30 mouse cellular contexts compared by ENCODE assay signal in the genomic region with DNA sequence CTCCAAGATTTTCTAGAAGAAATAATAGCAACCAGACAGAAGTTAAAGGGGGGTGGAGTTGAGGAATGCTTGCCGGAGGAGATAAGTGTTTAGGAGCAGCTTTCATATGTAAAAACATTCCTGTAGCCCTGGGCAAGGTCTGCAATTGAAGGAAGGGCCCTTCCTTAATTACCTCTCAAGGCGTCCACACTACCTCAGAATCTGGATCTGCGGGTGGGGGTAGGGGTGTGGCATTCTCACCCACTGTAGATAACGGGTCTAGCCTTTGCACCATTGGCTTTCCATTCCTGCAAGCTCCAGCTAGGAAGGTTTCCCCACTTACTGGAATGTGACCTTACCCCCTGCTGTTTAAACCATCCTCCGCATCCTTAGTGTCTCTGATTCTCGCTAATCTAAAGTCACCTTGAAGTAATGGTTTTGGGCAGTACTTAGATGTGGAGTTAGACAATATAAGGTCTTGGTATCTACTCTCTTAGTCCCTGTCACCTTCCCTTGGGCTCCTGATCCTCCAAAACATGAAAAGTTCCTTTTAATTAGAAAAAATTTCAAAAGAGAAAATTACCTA. TPM values are rescaled to one million over a fixed set of nuclear protein-coding genes. Genes with fewer than 3 reads are reported as not detected.
A peak's percentile ranks its signal among the peaks of the same experiment; 100 is the strongest.
DNase-seq lines count a peak whose midpoint lies in the region; ATAC-seq and TF ChIP-seq lines count a peak whose summit lies in the region.
"Had no signal": no experiment of that assay in that cellular context is flagged by ENCODE, and none has a peak within 500 bp of the region (broad histone marks: within the 10 kb centered on the region; RNA-seq: fewer than 3 reads in every experiment).

No protein-coding gene starts in this region.

- DNase-seq in heart, adult 11 months: peak; percentile 44
- DNase-seq in neural tube, embryonic 10.5 days (ENCODE audit: extremely low spot score, low spot score): no peak
- DNase-seq in R1 (ENCODE audit: low read depth, low spot score): peak; percentile 100
- no peak for DNase-seq in cerebellum, adult 11-12 months
- DNase-seq: adrenal gland, postnatal 10 days; cerebellum, adult 11 months; cerebellum, adult 8-10 months; cerebellum, postnatal 10 days; cerebellum, postnatal 36 days; embryo, embryonic 11 days; forebrain, postnatal 0 days; gastrocnemius, adult 2 months; gastrocnemius, postnatal 14 days; heart, adult 18-20 months had no signal

- TF ChIP-seq POLR2A in small intestine, adult 2 months (IDR thresholded peaks at IDR 0.05; ENCODE audit: low read depth, low read length): no peak

- TF ChIP-seq CTCF in small intestine, adult 2 months (IDR thresholded peaks at IDR 0.05; ENCODE audit: extremely low read depth, insufficient read length, insufficient replicate concordance, low read depth, low read length): no peak

- ATAC-seq in heart, embryonic 12.5 days (ENCODE audit: insufficient number of reproducible peaks, low FRiP score): no peak
- no peak for ATAC-seq in neural tube, embryonic 13.5 days (ENCODE audit: low read depth)
- ATAC-seq in forebrain, embryonic 13.5 days: no peak
- ATAC-seq: forebrain, postnatal 0 days; intestine, postnatal 0 days; Patski had no signal

- WGBS in heart, embryonic 12.5 days: 38% methylated on average over 6 of the region's 6 CpGs
- WGBS in neural tube, embryonic 13.5 days: 31% methylated on average over 6 of the region's 6 CpGs
- 27% methylated on average over 6 of the region's 6 CpGs for WGBS in small intestine, adult 2 months
- 40% methylated on average over 6 of the region's 6 CpGs for WGBS in forebrain, embryonic 13.5 days

- H3K4me1 ChIP-seq in heart, embryonic 12.5 days (replicated peaks): peaks cover 9% of the 10 kb centered on the region
- peaks cover 9% of the 10 kb centered on the region for H3K4me1 ChIP-seq in neural tube, embryonic 13.5 days (replicated peaks)
- peaks cover 10% of the 10 kb centered on the region; the same call in 1 of the 2 replicates for H3K4me1 ChIP-seq in small intestine, adult 2 months (ENCODE audit: control insufficient read depth, insufficient read depth, insufficient read length, low read length)
- peaks cover 6% of the 10 kb centered on the region for H3K4me1 ChIP-seq in forebrain, embryonic 13.5 days

- H3K27me3 ChIP-seq in heart, embryonic 12.5 days (replicated peaks): no peaks in the 10 kb centered on the region
- H3K27me3 ChIP-seq in neural tube, embryonic 13.5 days: no peaks in the 10 kb centered on the region
- no peaks in the 10 kb centered on the region for H3K27me3 ChIP-seq in small intestine, adult 2 months (ENCODE audit: control insufficient read depth, insufficient read depth, low read length)
- H3K27me3 ChIP-seq in forebrain, embryonic 13.5 days: no peaks in the 10 kb centered on the region
- H3K27me3 ChIP-seq: embryonic facial prominence, embryonic 13.5 days; forebrain, embryonic 12.5 days; heart, embryonic 13.5 days; hindbrain, embryonic 15.5 days; Patski had no signal

- H3K27ac ChIP-seq in heart, embryonic 12.5 days (ENCODE audit: poor library complexity, severe bottlenecking): no peak overlapping the region
- no peak overlapping the region for H3K27ac ChIP-seq in neural tube, embryonic 13.5 days (replicated peaks)
- H3K27ac ChIP-seq in small intestine, adult 2 months (ENCODE audit: insufficient read depth, low read depth, low read length): peak overlapping the region; percentile 54
- H3K27ac ChIP-seq in forebrain, embryonic 13.5 days: no peak overlapping the region
- H3K27ac ChIP-seq: embryonic facial prominence, embryonic 10.5 days; embryonic facial prominence, embryonic 13.5 days; forebrain, embryonic 12.5 days; gastrocnemius, adult 2 months; heart, embryonic 13.5 days; hindbrain, embryonic 12.5 days; hindbrain, embryonic 15.5 days had no signal

- H3K36me3 ChIP-seq in heart, embryonic 12.5 days: no peaks in the 10 kb centered on the region
- H3K36me3 ChIP-seq in neural tube, embryonic 13.5 days: no peaks in the 10 kb centered on the region
- no peaks in the 10 kb centered on the region for H3K36me3 ChIP-seq in small intestine, adult 2 months (ENCODE audit: control insufficient read depth, insufficient read depth, low read length)
- no peaks in the 10 kb centered on the region for H3K36me3 ChIP-seq in forebrain, embryonic 13.5 days (ENCODE audit: poor library complexity, severe bottlenecking)
- H3K36me3 ChIP-seq: embryonic facial prominence, embryonic 10.5 days; embryonic facial prominence, embryonic 13.5 days; forebrain, embryonic 12.5 days; G1E; heart, embryonic 13.5 days; hindbrain, embryonic 12.5 days; hindbrain, embryonic 15.5 days had no signal

- no peak overlapping the region for H3K9ac ChIP-seq in heart, embryonic 12.5 days
- 0 out of 2 replicates have a peak overlapping the region, but pooled peaks have one; percentile 38 for H3K9ac ChIP-seq in neural tube, embryonic 13.5 days
- H3K9ac ChIP-seq in forebrain, embryonic 13.5 days: no peak overlapping the region
- H3K9ac ChIP-seq: embryonic facial prominence, embryonic 13.5 days; forebrain, embryonic 12.5 days; forebrain, postnatal 0 days; heart, embryonic 13.5 days; hindbrain, embryonic 12.5 days; hindbrain, embryonic 15.5 days had no signal

- H3K9me3 ChIP-seq in heart, embryonic 12.5 days (replicated peaks): no peaks in the 10 kb centered on the region
- H3K9me3 ChIP-seq in neural tube, embryonic 13.5 days: no peaks in the 10 kb centered on the region
- H3K9me3 ChIP-seq in forebrain, embryonic 13.5 days (replicated peaks): no peaks in the 10 kb centered on the region
- H3K9me3 ChIP-seq: embryonic facial prominence, embryonic 10.5 days; embryonic facial prominence, embryonic 13.5 days; forebrain, embryonic 12.5 days; G1E; heart, embryonic 13.5 days; hindbrain, embryonic 12.5 days; hindbrain, embryonic 15.5 days had no signal

- H3K4me3 ChIP-seq in heart, embryonic 12.5 days: no peak overlapping the region
- H3K4me3 ChIP-seq in neural tube, embryonic 13.5 days: no peak overlapping the region
- H3K4me3 ChIP-seq in small intestine, adult 2 months (ENCODE audit: low read depth, low read length): no peak overlapping the region
- H3K4me3 ChIP-seq in forebrain, embryonic 13.5 days: no peak overlapping the region
- H3K4me3 ChIP-seq: embryonic facial prominence, embryonic 10.5 days; embryonic facial prominence, embryonic 13.5 days; erythroblast, embryonic 14.5 days; forebrain, embryonic 12.5 days; gastrocnemius, adult 2 months; heart, embryonic 13.5 days; hindbrain, embryonic 12.5 days; hindbrain, embryonic 15.5 days had no signal

- H3K4me2 ChIP-seq in heart, embryonic 12.5 days: no peak overlapping the region
- no peak overlapping the region for H3K4me2 ChIP-seq in neural tube, embryonic 13.5 days
- no peak overlapping the region for H3K4me2 ChIP-seq in forebrain, embryonic 13.5 days
- H3K4me2 ChIP-seq: embryonic facial prominence, embryonic 13.5 days; forebrain, embryonic 12.5 days; heart, embryonic 13.5 days; hindbrain, embryonic 12.5 days; hindbrain, embryonic 15.5 days had no signal

RNA-seq across cellular contexts. Expression of a gene that starts 4.5 kb away (rescaled TPM):
- 16.2 and 18.7 TPM in 2 replicates for polyA plus RNA-seq in heart, embryonic 12.5 days (2016; fragmentation: Nextera tagmentation; extraction: Ambion mirVana)
- 36.2 and 37.8 TPM in 2 replicates for polyA plus RNA-seq in neural tube, embryonic 13.5 days (2015; fragmentation: Nextera tagmentation; extraction: Ambion mirVana)
- polyA plus RNA-seq in small intestine, adult 2 months (2012; rRNA removed): 22.1 and 46.2 TPM in 2 replicates
- polyA plus RNA-seq in forebrain, embryonic 13.5 days (2015; fragmentation: Nextera tagmentation; extraction: Ambion mirVana): 32.8 and 37.1 TPM in 2 replicates

RNA-seq across cellular contexts. Expression of a gene that starts 15.4 kb away (rescaled TPM):
- polyA plus RNA-seq in heart, embryonic 12.5 days (2016; fragmentation: Nextera tagmentation; extraction: Ambion mirVana): 221 and 228 TPM in 2 replicates
- polyA plus RNA-seq in neural tube, embryonic 13.5 days (2015; fragmentation: Nextera tagmentation; extraction: Ambion mirVana): 223 and 229 TPM in 2 replicates
- polyA plus RNA-seq in small intestine, adult 2 months (2012; rRNA removed): 101 and 195 TPM in 2 replicates
- 270 and 289 TPM in 2 replicates for polyA plus RNA-seq in forebrain, embryonic 13.5 days (2015; fragmentation: Nextera tagmentation; extraction: Ambion mirVana)

RNA-seq across cellular contexts. Expression of a gene that starts 16.4 kb away (rescaled TPM):
- polyA plus RNA-seq in heart, embryonic 12.5 days (2016; fragmentation: Nextera tagmentation; extraction: Ambion mirVana): 0.22 TPM in 1 of 2 replicates, not detected in the other
- 0.21 and 0.32 TPM in 2 replicates for polyA plus RNA-seq in neural tube, embryonic 13.5 days (2015; fragmentation: Nextera tagmentation; extraction: Ambion mirVana)
- polyA plus RNA-seq in small intestine, adult 2 months (2012; rRNA removed): 0.19 TPM in 1 of 2 replicates, not detected in the other
- 0.12 and 0.53 TPM in 2 replicates for polyA plus RNA-seq in forebrain, embryonic 13.5 days (2015; fragmentation: Nextera tagmentation; extraction: Ambion mirVana)
- polyA plus RNA-seq: embryonic facial prominence, embryonic 10.5 days; erythroblast, embryonic 14.5 days; G1E; heart, embryonic 16.5 days; intestine, embryonic 14.5 days had no signal

RNA-seq across cellular contexts. Expression of a gene that starts 20.2 kb away (rescaled TPM):
- polyA plus RNA-seq in heart, embryonic 12.5 days (2016; fragmentation: Nextera tagmentation; extraction: Ambion mirVana): 127 and 131 TPM in 2 replicates
- 170 and 189 TPM in 2 replicates for polyA plus RNA-seq in neural tube, embryonic 13.5 days (2015; fragmentation: Nextera tagmentation; extraction: Ambion mirVana)
- polyA plus RNA-seq in small intestine, adult 2 months (2012; rRNA removed): 58.3 and 102 TPM in 2 replicates
- 164 and 168 TPM in 2 replicates for polyA plus RNA-seq in forebrain, embryonic 13.5 days (2015; fragmentation: Nextera tagmentation; extraction: Ambion mirVana)

RNA-seq across cellular contexts. Expression of a gene that starts 23.7 kb away (rescaled TPM):
- polyA plus RNA-seq in heart, embryonic 12.5 days (2016; fragmentation: Nextera tagmentation; extraction: Ambion mirVana): 160 and 170 TPM in 2 replicates
- 149 and 152 TPM in 2 replicates for polyA plus RNA-seq in neural tube, embryonic 13.5 days (2015; fragmentation: Nextera tagmentation; extraction: Ambion mirVana)
- polyA plus RNA-seq in small intestine, adult 2 months (2012; rRNA removed): 56.0 and 93.7 TPM in 2 replicates
- 44.0 and 53.7 TPM in 2 replicates for polyA plus RNA-seq in forebrain, embryonic 13.5 days (2015; fragmentation: Nextera tagmentation; extraction: Ambion mirVana)

Comparison
In these comparisons a context has a peak if more than half of its experiments do, and no peak if none do; other contexts are left out.
1. DNase-seq: peak in heart, adult 11 months (single experiment) and R1 (single experiment); none in neural tube, embryonic 10.5 days (single experiment) and cerebellum, adult 11-12 months (single experiment).